Mouse (Mus musculus): ENCODE results near the gene Spp1. TPM values are rescaled to one million over a fixed set of nuclear protein-coding genes. Genes with fewer than 3 reads are reported as not detected.

Gene Spp1
- total RNA-seq, 1 experiment: 654 TPM

GRCm38 (mm10) chr5:104449491-104449890 lies 14.6 kb downstream of the Spp1 start:
- in situ Hi-C loops (cut with MboI; ENCODE audit: low sequenced_read_pairs in 2 of 2, unreplicated experiment in 2 of 2): no loop called here
- no peak overlapping the region for H3K9ac ChIP-seq (ENCODE audit: insufficient read depth, low read depth, low read length, poor library complexity, severe bottlenecking)
- TF ChIP-seq ZC3H11A (IDR thresholded peaks at IDR 0.05; ENCODE audit: borderline replicate concordance, low read depth, low read length): no peak
- no peak for TF ChIP-seq MAFK (IDR thresholded peaks at IDR 0.05; ENCODE audit: insufficient read depth, low read depth, low read length)
- no peak for TF ChIP-seq HCFC1 (IDR thresholded peaks at IDR 0.05; ENCODE audit: borderline replicate concordance, insufficient read depth, low read length)
- no peak for TF ChIP-seq ZNF384 (IDR thresholded peaks at IDR 0.05; ENCODE audit: low read depth, low read length)
- TF ChIP-seq CHD2 (IDR thresholded peaks at IDR 0.05; ENCODE audit: low read depth, low read length): no peak
- peaks cover 6 to 10% of the 10 kb centered on the region in 2 experiments; a peak in 2 of 4 replicates for H3K4me1 ChIP-seq (ENCODE audit: control insufficient read depth in 2 of 2, insufficient read depth in 2 of 2, low read length in 2 of 2, poor library complexity in 1 of 2)
- no peak for DNase-seq (ENCODE audit: low read depth, low spot score)
- H3K4me3 ChIP-seq (ENCODE audit: insufficient read depth in 1 of 2, low read depth in 1 of 2, low read length in 2 of 2, poor library complexity in 1 of 2, severe bottlenecking in 1 of 2): no peak overlapping the region
- H3K27ac ChIP-seq (ENCODE audit: insufficient read depth, low read depth, low read length, poor library complexity, severe bottlenecking): no peak overlapping the region
- no peaks in the 10 kb centered on the region for H3K36me3 ChIP-seq (ENCODE audit: control insufficient read depth, insufficient read depth, low read length, poor library complexity, severe bottlenecking)
- H3K9me3 ChIP-seq (ENCODE audit: control insufficient read depth, insufficient read depth, low read depth, low read length): no peaks in the 10 kb centered on the region

GRCm38 (mm10) chr5:104453075-104453474 lies 18.2 kb downstream of the Spp1 start:
- Histone ChIP-seq H3K27ac (ENCODE audit: insufficient read depth, low read depth, low read length, poor library complexity, severe bottlenecking) (no peak overlapping the region), H3K9me3 (ENCODE audit: control insufficient read depth, insufficient read depth, low read depth, low read length) (0 out of 2 replicates have a peak, but pooled peaks cover 2% of the 10 kb centered on the region), H3K4me3 (ENCODE audit: insufficient read depth in 1 of 2, low read depth in 1 of 2, low read length in 2 of 2, poor library complexity in 1 of 2, severe bottlenecking in 1 of 2) (no peak overlapping the region), H3K36me3 (ENCODE audit: control insufficient read depth, insufficient read depth, low read length, poor library complexity, severe bottlenecking) (no peaks in the 10 kb centered on the region; the same call in 1 of the 2 replicates), H3K4me1 (ENCODE audit: control insufficient read depth in 2 of 2, insufficient read depth in 2 of 2, low read length in 2 of 2, poor library complexity in 1 of 2) (peaks cover 3 to 6% of the 10 kb centered on the region in 2 experiments; a peak in 2 of 4 replicates), H3K9ac (ENCODE audit: insufficient read depth, low read depth, low read length, poor library complexity, severe bottlenecking) (no peak overlapping the region)
- TF ChIP-seq ZNF384 (IDR thresholded peaks at IDR 0.05; ENCODE audit: low read depth, low read length) (no peak), HCFC1 (IDR thresholded peaks at IDR 0.05; ENCODE audit: borderline replicate concordance, insufficient read depth, low read length) (no peak), CHD2 (IDR thresholded peaks at IDR 0.05; ENCODE audit: low read depth, low read length) (no peak), ZC3H11A (IDR thresholded peaks at IDR 0.05; ENCODE audit: borderline replicate concordance, low read depth, low read length) (no peak), MAFK (IDR thresholded peaks at IDR 0.05; ENCODE audit: insufficient read depth, low read depth, low read length) (no peak)
- no peak for DNase-seq (ENCODE audit: low read depth, low spot score)
- in situ Hi-C loops (cut with MboI; ENCODE audit: low sequenced_read_pairs in 2 of 2, unreplicated experiment in 2 of 2): no loop called here

- no peak overlapping the region for H3K27ac ChIP-seq (ENCODE audit: insufficient read depth, low read depth, low read length, poor library complexity, severe bottlenecking)
- H3K9me3 ChIP-seq (ENCODE audit: control insufficient read depth, insufficient read depth, low read depth, low read length): 0 out of 2 replicates have a peak, but pooled peaks cover 2% of the 10 kb centered on the region
These were observed 19.6 kb downstream of the Spp1 start for GRCm38 (mm10) chr5:104454564-104454963.

GRCm38 (mm10) chr5:104458832-104459705 lies 24.2 kb downstream of the Spp1 start, which contains the start of gene Pkd2:
TSS of gene Pkd2 (plus strand) at chr5:104459450.
- Histone ChIP-seq H3K27ac (ENCODE audit: insufficient read depth, low read depth, low read length, poor library complexity, severe bottlenecking) (peak within 1 kb of the TSS; percentile 84), H3K9me3 (ENCODE audit: control insufficient read depth, insufficient read depth, low read depth, low read length) (0 out of 2 replicates have a peak, but pooled peaks cover 2% of the 10 kb centered on the region), H3K4me3 (ENCODE audit: insufficient read depth in 1 of 2, low read depth in 1 of 2, low read length in 2 of 2, poor library complexity in 1 of 2, severe bottlenecking in 1 of 2) (peak within 1 kb of the TSS; percentile 80 to 85), H3K36me3 (ENCODE audit: control insufficient read depth, insufficient read depth, low read length, poor library complexity, severe bottlenecking) (no peaks in the 10 kb centered on the region; the same call in 1 of the 2 replicates), H3K9ac (ENCODE audit: insufficient read depth, low read depth, low read length, poor library complexity, severe bottlenecking) (peak within 1 kb of the TSS; percentile 89), H3K4me1 (ENCODE audit: control insufficient read depth in 2 of 2, insufficient read depth in 2 of 2, low read length in 2 of 2, poor library complexity in 1 of 2) (peaks cover 2 to 5% of the 10 kb centered on the region in 2 experiments; a peak in 2 of 4 replicates)
- TF ChIP-seq ZC3H11A (IDR thresholded peaks at IDR 0.05; ENCODE audit: borderline replicate concordance, low read depth, low read length) (no peak), CHD2 (IDR thresholded peaks at IDR 0.05; ENCODE audit: low read depth, low read length) (no peak), ZNF384 (IDR thresholded peaks at IDR 0.05; ENCODE audit: low read depth, low read length) (no peak), HCFC1 (IDR thresholded peaks at IDR 0.05; ENCODE audit: borderline replicate concordance, insufficient read depth, low read length) (no peak), MAFK (IDR thresholded peaks at IDR 0.05; ENCODE audit: insufficient read depth, low read depth, low read length) (no peak)
- no peak for DNase-seq (ENCODE audit: low read depth, low spot score)
- in situ Hi-C loops (cut with MboI; ENCODE audit: low sequenced_read_pairs in 2 of 2, unreplicated experiment in 2 of 2): no loop called here

More at GRCm38 (mm10) chr5:104454564-104454963, 19.6 kb downstream of the Spp1 start:
- DNase-seq (ENCODE audit: low read depth, low spot score): no peak
- Histone ChIP-seq H3K4me1 (ENCODE audit: control insufficient read depth in 2 of 2, insufficient read depth in 2 of 2, low read length in 2 of 2, poor library complexity in 1 of 2) (peaks cover 3 to 5% of the 10 kb centered on the region in 2 experiments; a peak in 2 of 4 replicates), H3K36me3 (ENCODE audit: control insufficient read depth, insufficient read depth, low read length, poor library complexity, severe bottlenecking) (no peaks in the 10 kb centered on the region; the same call in 1 of the 2 replicates), H3K4me3 (ENCODE audit: insufficient read depth in 1 of 2, low read depth in 1 of 2, low read length in 2 of 2, poor library complexity in 1 of 2, severe bottlenecking in 1 of 2) (no peak overlapping the region), H3K9ac (ENCODE audit: insufficient read depth, low read depth, low read length, poor library complexity, severe bottlenecking) (no peak overlapping the region)
- no peak for TF ChIP-seq ZC3H11A (IDR thresholded peaks at IDR 0.05; ENCODE audit: borderline replicate concordance, low read depth, low read length)
- TF ChIP-seq MAFK (IDR thresholded peaks at IDR 0.05; ENCODE audit: insufficient read depth, low read depth, low read length): no peak
- no peak for TF ChIP-seq ZNF384 (IDR thresholded peaks at IDR 0.05; ENCODE audit: low read depth, low read length)
- no peak for TF ChIP-seq HCFC1 (IDR thresholded peaks at IDR 0.05; ENCODE audit: borderline replicate concordance, insufficient read depth, low read length)
- no peak for TF ChIP-seq CHD2 (IDR thresholded peaks at IDR 0.05; ENCODE audit: low read depth, low read length)
- in situ Hi-C loops (cut with MboI; ENCODE audit: low sequenced_read_pairs in 2 of 2, unreplicated experiment in 2 of 2): no loop called here
